Mouse (Mus musculus) heart, embryonic 11.5 days (tissue): ENCODE measurements around the gene Pih1d1. TPM values are rescaled to one million over a fixed set of nuclear protein-coding genes. Genes with fewer than 3 reads are reported as not detected.

Source experiments
- ATAC-seq: fragments of 200-750 bp; cut with Nextera tagmentation; replicated peaks from 2 replicates; pipeline ENCODE4 v1.8.0; 2017; ENCODE audit warnings: moderate library complexity; ENCODE audit not compliant: insufficient number of reproducible peaks, low FRiP score, low TSS enrichment
- H3K27ac ChIP-seq: fragments of 300-500 bp; sonication (generic); 2 replicates; pipeline ENCODE4 v1.5.1; 2014; ENCODE audit warnings: mild to moderate bottlenecking, low read depth, low read length
- H3K27me3 ChIP-seq: fragments of 300-500 bp; sonication (generic); 2 replicates; pipeline ENCODE4 v1.6.1; 2014; ENCODE audit warnings: mild to moderate bottlenecking, low read length, mixed read lengths; ENCODE audit not compliant: control insufficient read depth, insufficient read depth
- H3K36me3 ChIP-seq: fragments of 300-500 bp; sonication (generic); 2 replicates; pipeline ENCODE4 v1.6.1; 2014; ENCODE audit warnings: mild to moderate bottlenecking, low read length, moderate library complexity, mixed read lengths; ENCODE audit not compliant: control insufficient read depth, insufficient read depth
- H3K4me1 ChIP-seq: fragments of 300-500 bp; sonication (generic); 2 replicates; pipeline ENCODE4 v1.6.1; 2014; ENCODE audit warnings: low read length; ENCODE audit not compliant: control insufficient read depth, insufficient read depth
- H3K4me2 ChIP-seq: fragments of 300-500 bp; sonication (generic); 2 replicates; pipeline ENCODE4 v1.6.1; 2014; ENCODE audit warnings: mild to moderate bottlenecking, moderate library complexity
- H3K4me3 ChIP-seq: fragments of 300-500 bp; sonication (generic); 2 replicates; pipeline ENCODE4 v1.5.1; 2014; ENCODE audit warnings: low read depth, low read length
- H3K9ac ChIP-seq: fragments of 300-500 bp; sonication (generic); 2 replicates; pipeline ENCODE4 v1.6.1; 2014; ENCODE audit warnings: mild to moderate bottlenecking, low read depth, low read length, moderate library complexity
- H3K9me3 ChIP-seq: fragments of 300-500 bp; sonication (generic); replicated peaks from 2 replicates; pipeline ENCODE4 v1.6.1; 2016; ENCODE audit warnings: low read length; ENCODE audit not compliant: control insufficient read depth
- WGBS: fragments of 180-500 bp; shearing (Covaris S2); extraction: QIAGEN DNeasy Blood & Tissue Kit; methylation state at CpG from one replicate; pipeline ENCODE4 v1.1.7; 2014; ENCODE audit not compliant: insufficient replicate concordance; 5-methylcytosine and 5-hydroxymethylcytosine counted together
- polyA plus RNA-seq: library from polyadenylated mRNA; unstranded; fragments of >200 nt; fragmentation: Nextera tagmentation; extraction: Ambion mirVana; gene quantifications from 2 replicates; pipeline ENCODE4 v1.2.1, GENCODE M21; 2014

Pih1d1 gene
- polyA plus RNA-seq, 1 experiment from 2014 or later = 99.6 TPM

- Histone ChIP-seq H3K4me3 (peak overlapping the region; percentile 93), H3K27ac (peak overlapping the region; percentile 85), H3K36me3 (peaks cover 24% of the 10 kb centered on the region), H3K9me3 (no peaks in the 10 kb centered on the region), H3K9ac (peak overlapping the region; percentile 77), H3K27me3 (no peaks in the 10 kb centered on the region), H3K4me2 (peak overlapping the region; percentile 83), H3K4me1 (peaks cover 25% of the 10 kb centered on the region)
- peak; percentile 15; the same call in 1 of the 2 replicates for ATAC-seq
- 3% methylated on average over 17 of the region's 17 CpGs for WGBS
Observed at GRCm38 (mm10) chr7:45129318-45129717, 24.8 kb upstream of the Pih1d1 start.

- Histone ChIP-seq H3K9ac (peak overlapping the region; percentile 77), H3K36me3 (peaks cover 24% of the 10 kb centered on the region), H3K27ac (peak overlapping the region; percentile 85; the same call in 1 of the 2 replicates), H3K9me3 (no peaks in the 10 kb centered on the region), H3K27me3 (no peaks in the 10 kb centered on the region), H3K4me3 (peak overlapping the region; percentile 93), H3K4me1 (peaks cover 22% of the 10 kb centered on the region), H3K4me2 (peak overlapping the region; percentile 83)
- WGBS = 49% methylated on average over 15 of the region's 15 CpGs
- no peak for ATAC-seq
Observed at GRCm38 (mm10) chr7:45129776-45130512, 24.2 kb upstream of the Pih1d1 start.

GRCm38 (mm10) chr7:45131850-45132249, 22.3 kb upstream of the Pih1d1 start:
- WGBS = 62% methylated on average over 11 of the region's 11 CpGs
- peaks cover 5% of the 10 kb centered on the region for H3K36me3 ChIP-seq
- no peak overlapping the region for H3K4me2 ChIP-seq
- no peak for ATAC-seq
- peaks cover 4% of the 10 kb centered on the region; the same call in 1 of the 2 replicates for H3K27me3 ChIP-seq
- no peaks in the 10 kb centered on the region for H3K9me3 ChIP-seq
- no peak overlapping the region for H3K27ac ChIP-seq
- H3K4me1 ChIP-seq = peaks cover 14% of the 10 kb centered on the region
- no peak overlapping the region for H3K4me3 ChIP-seq
- 0 out of 2 replicates have a peak overlapping the region, but pooled peaks have one; percentile 10 for H3K9ac ChIP-seq

GRCm38 (mm10) chr7:45133446-45134159, 20.5 kb upstream of the Pih1d1 start:
- ATAC-seq = no peak
- Histone ChIP-seq H3K9me3 (no peaks in the 10 kb centered on the region), H3K4me2 (no peak overlapping the region), H3K4me1 (peaks cover 14% of the 10 kb centered on the region), H3K27ac (no peak overlapping the region), H3K27me3 (peaks cover 4% of the 10 kb centered on the region; the same call in 1 of the 2 replicates), H3K36me3 (no peaks in the 10 kb centered on the region), H3K4me3 (no peak overlapping the region), H3K9ac (no peak overlapping the region)
- WGBS = 77% methylated on average over 8 of the region's 8 CpGs

- peak; percentile 32 for ATAC-seq
- Histone ChIP-seq H3K27me3 (peaks cover 4% of the 10 kb centered on the region; the same call in 1 of the 2 replicates), H3K9me3 (no peaks in the 10 kb centered on the region), H3K9ac (no peak overlapping the region), H3K4me1 (peaks cover 14% of the 10 kb centered on the region), H3K27ac (peak overlapping the region; percentile 77; the same call in 1 of the 2 replicates), H3K36me3 (no peaks in the 10 kb centered on the region), H3K4me3 (no peak overlapping the region), H3K4me2 (peak overlapping the region; percentile 88)
- WGBS = 7% methylated on average over 12 of the region's 12 CpGs
Observed at GRCm38 (mm10) chr7:45134544-45135026, 19.5 kb upstream of the Pih1d1 start.

GRCm38 (mm10) chr7:45135370-45135769, 18.7 kb upstream of the Pih1d1 start:
- peak overlapping the region; percentile 77 for H3K27ac ChIP-seq
- no peaks in the 10 kb centered on the region for H3K36me3 ChIP-seq
- 68% methylated on average over 3 of the region's 3 CpGs for WGBS
- peaks cover 11% of the 10 kb centered on the region for H3K4me1 ChIP-seq
- peak overlapping the region; percentile 88 for H3K4me2 ChIP-seq
- H3K9me3 ChIP-seq = no peaks in the 10 kb centered on the region
- peak overlapping the region; percentile 71 for H3K4me3 ChIP-seq
- H3K27me3 ChIP-seq = peaks cover 4% of the 10 kb centered on the region; the same call in 1 of the 2 replicates
- peak overlapping the region; percentile 80 for H3K9ac ChIP-seq
- ATAC-seq = no peak

- no peaks in the 10 kb centered on the region for H3K9me3 ChIP-seq
- peaks cover 11% of the 10 kb centered on the region for H3K4me1 ChIP-seq
- WGBS = 2% methylated on average over 29 of the region's 29 CpGs
- H3K4me2 ChIP-seq = peak within 1 kb of the TSS; percentile 88
- no peaks in the 10 kb centered on the region for H3K36me3 ChIP-seq
- ATAC-seq = peak; percentile 71
- H3K9ac ChIP-seq = peak within 1 kb of the TSS; percentile 80
- peak within 1 kb of the TSS; percentile 71 for H3K4me3 ChIP-seq
- peaks cover 4% of the 10 kb centered on the region; the same call in 1 of the 2 replicates for H3K27me3 ChIP-seq
- H3K27ac ChIP-seq = peak within 1 kb of the TSS; percentile 77
Observed at GRCm38 (mm10) chr7:45135993-45136567, 18.0 kb upstream of the Pih1d1 start, which contains the start of the genes Gm45713 and Flt3l. Gene Gm45713, minus strand, starts transcription at chr7:45136231. Gene Flt3l, minus strand, starts transcription at chr7:45136432.
